Mouse (Mus musculus) layer of hippocampus, postnatal 10 days (tissue): Measurements from ENCODE around the gene Diras2. TPM values are rescaled to one million over a fixed set of nuclear protein-coding genes. Genes with fewer than 3 reads are reported as not detected.
"Not testable (repeated sequence)": the region's sequence is repeated elsewhere in the genome, so short reads cannot be mapped to it uniquely, and the experiment has no call there.

Experiments used
- DNase-seq, 2 experiments: peaks; one replicate each; pipeline ENCODE4 v3.0.0; 2021; ENCODE audit warnings: low spot score in 2 of 2
- total RNA-seq, 2 experiments: library from RNA; stranded (reverse); gene quantifications; 2 replicates each; pipeline ENCODE4 v1.2.3; 2021

Gene Diras2
- total RNA-seq, 2 experiments from 2014 or later = 151 to 162 TPM

GRCm38 (mm10) chr13:52519425-52519824 is 11.7 kb downstream of the Diras2 start:
- no peak for DNase-seq

DNA sequence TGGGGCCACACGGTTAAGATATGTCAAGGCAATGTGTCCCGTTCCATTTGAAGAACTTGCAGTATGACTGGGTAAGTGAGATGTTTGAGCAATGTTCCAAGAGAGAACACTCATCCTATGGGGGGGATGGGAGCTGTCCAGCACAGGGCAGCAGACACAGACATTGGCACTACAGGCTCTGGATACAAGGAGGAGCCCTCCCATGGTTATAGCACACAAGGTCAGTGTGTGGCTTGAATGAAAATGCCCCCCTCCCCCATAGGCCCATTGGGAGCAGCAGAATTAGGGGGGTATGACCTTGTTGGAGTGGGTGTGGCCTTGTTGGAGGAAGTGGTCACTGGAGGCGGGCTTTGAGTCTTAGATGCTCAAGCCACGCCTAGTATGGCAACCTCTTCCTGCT is 12.7 kb downstream of the Diras2 start:
- DNase-seq = no peak

GRCm38 (mm10) chr13:52517021-52517420 is 14.1 kb downstream of the Diras2 start:
- no peak for DNase-seq

- DNase-seq = no peak
These were observed 14.5 kb downstream of the Diras2 start for GRCm38 (mm10) chr13:52516561-52516960.

DNA sequence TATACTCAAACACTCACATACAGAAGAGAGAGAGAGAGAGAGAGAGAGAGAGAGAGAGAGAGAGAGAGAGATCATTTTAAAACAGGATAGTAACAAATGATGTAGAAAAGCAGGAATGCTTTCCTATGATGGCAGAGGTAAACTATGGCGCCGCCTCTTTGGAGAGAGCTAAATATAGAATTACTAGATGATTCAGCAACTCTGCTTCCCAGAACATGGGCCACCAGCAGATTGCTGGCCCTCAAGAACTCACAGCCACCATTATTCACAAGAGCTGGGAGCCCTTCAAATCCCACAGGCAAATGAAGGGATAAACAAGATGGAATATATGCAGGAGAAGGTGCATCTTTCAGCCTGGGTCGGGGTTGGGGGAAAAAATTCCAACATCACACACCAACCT is 15.0 kb downstream of the Diras2 start:
- no peak for DNase-seq

DNA sequence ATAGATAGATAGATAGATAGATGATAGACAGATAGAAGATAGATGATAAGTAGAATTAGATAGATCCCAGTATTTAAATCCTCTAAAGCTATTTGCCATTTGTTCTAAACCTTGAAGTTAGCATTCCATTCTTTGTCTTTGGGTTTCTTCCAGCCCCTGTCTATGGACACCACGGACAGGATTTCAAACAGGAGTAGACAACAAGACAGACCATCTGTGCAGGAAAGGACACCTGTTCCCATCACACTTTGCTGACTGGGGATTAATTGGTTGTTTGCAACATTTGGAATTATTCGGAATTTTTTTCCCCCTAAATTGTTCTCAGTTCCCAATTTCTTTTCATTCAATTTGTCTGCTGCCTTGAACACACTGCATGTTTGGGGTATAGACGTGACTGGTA is 17.5 kb downstream of the Diras2 start:
- DNase-seq = no peak

DNA sequence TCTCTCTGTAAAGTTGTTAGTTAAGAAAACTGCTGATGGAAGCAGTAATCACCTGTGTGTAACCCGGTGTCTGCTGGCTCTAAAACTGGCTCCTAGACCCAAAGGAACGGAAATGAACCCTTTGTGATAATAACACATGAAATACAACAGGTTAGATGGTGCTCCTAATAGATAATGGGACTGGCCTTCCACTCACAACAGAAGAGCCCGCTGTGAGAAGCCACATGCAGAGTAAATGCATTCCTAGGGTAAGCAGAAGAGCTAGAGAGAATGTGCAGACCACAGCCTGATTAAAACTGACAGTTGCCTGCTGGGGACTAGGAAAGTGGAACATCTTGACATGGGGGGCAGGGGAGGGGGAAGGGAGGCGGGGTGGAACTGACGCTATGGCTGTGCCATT is 18.7 kb downstream of the Diras2 start:
- no peak for DNase-seq

DNA sequence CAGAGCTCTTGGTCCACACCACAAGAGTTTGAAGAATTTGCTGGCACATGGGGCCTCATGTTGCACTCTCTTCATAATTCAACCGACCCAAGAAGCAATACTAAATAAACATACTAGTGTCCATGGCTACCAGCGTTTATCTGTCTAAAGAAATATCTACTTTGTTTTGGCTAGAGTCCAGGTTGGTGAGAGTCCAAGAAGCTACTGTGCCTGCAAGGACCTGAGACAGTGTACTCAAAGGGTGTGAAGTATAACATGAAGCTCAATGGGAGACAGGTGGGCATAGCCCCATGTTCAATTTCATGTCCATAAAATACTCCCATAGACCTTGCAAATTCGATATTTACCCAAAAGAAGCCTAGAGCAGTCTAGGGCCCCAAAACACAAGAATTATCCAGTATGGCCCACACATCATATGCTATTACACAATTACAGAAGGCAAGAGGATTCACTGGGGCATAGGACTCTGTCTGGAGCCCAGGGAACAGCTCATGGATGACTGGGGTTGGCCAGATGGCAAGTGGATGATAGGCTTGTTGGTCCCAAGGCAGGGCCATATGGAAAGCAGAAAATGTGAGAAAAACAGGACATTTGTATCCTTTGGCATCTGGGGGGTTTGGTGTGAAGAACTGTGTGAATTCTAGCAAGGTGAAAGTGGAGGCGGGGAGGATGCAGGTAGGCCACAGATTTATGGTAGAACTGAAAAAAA is 20.8 kb downstream of the Diras2 start:
- DNase-seq = no peak

- no peak for DNase-seq
These were observed 23.4 kb downstream of the Diras2 start for GRCm38 (mm10) chr13:52507460-52508293.

DNA sequence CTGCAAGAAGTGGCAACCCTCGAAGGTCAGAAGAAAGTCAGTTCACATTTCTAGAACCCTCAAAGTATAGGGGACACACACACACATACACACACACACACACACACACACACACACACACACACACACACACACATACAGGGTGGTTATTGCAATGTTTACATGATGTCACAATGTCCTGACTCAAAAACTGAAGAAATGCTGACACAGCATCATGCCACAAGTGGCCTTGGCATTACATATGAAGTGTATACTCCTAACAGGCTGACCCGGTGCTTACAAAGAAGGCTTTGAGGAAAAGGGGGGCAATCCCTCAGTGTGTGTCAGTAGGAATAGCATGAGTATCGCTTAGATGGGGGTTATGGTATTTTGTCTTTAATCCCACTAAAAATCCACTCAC is 24.3 kb downstream of the Diras2 start:
- not testable (repeated sequence) for DNase-seq

GRCm38 (mm10) chr13:52505683-52506285 is 25.3 kb downstream of the Diras2 start:
- not testable (repeated sequence) for DNase-seq

DNA sequence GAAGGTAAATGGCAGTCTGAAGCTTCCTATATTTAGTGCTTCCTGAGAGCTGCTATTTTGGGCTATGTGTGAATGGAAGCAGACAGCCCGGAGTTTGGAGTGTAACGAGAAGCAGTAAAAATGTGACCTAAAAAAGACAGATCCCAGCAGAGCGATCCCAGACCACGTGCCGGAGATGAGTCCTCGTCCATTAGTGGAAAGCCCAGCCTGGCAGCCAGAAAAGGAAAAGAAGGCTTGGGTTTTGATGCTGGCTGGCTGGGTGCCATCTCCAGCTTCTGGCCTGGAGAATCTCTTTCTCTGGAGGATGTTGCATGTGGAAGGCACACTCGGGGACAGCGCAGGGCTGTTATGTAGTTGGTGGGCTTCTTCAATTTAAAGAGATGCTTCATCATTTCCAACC is 29.4 kb downstream of the Diras2 start:
- DNase-seq = peak; percentile 61 to 73

DNA sequence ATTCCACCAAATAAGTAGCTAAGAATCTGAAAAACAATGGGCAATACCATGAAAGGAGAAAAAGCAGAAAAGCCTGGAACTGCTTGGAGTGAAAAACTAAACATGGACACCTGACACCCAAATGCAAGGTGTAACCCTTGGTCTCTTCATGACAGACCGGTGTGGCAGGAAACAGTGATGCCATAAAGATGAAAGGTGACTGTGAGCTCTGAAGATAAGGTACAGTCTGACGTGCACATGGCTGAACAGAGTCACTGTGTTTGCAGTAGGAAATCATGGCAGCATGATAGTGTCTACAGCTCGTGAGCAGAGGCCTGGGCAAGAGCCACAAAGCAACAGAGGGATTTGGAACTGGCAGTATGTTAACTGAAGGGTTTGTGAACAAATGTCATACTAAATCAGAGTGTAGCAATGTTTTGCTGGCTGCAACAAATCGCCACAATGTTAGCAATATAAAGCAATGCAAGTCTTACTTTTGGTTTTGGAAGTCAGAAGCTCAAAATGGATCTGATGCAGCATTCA is 34.0 kb downstream of the Diras2 start:
- DNase-seq = no peak

DNA sequence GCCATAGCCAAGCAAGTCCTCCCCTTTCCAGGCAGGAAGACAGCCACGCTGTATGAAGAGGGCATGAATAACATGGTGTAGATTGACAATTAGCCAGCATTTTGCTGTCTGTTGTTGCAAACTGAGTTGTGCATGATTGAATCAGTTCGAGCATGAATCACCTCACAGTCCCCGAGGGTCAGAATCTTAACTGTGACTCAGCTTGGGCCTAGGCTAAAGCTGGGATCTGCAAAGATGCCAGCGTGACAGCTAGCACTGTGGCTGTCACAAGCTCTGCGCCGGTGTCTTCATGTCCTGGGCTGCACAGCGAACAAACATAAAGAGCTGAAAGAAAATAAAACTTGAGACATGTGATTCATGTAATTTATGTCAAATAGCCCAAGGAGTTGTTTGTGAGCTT is 42.3 kb downstream of the Diras2 start:
- no peak for DNase-seq

DNA sequence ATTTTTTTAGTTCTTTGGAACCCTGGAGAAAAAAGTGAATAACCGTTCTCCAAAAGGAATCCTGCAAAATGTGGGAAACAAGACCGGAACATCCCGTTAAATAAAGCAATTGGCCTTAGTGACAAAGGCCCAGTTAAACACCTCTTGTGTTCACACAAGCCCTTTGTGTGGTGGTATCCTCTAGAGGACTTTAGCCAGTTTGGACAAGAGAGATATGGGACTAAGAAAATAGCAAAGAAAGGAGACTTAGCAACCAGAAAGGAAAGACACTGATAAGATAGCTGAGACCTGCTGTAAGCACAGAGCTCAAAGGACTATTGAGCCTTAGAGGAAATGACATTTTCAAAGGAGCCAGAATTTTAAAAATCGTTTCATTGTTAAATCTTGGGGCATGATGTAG is 47.0 kb downstream of the Diras2 start:
- DNase-seq = no peak

GRCm38 (mm10) chr13:52481786-52482185 is 49.3 kb downstream of the Diras2 start:
- DNase-seq = no peak

DNA sequence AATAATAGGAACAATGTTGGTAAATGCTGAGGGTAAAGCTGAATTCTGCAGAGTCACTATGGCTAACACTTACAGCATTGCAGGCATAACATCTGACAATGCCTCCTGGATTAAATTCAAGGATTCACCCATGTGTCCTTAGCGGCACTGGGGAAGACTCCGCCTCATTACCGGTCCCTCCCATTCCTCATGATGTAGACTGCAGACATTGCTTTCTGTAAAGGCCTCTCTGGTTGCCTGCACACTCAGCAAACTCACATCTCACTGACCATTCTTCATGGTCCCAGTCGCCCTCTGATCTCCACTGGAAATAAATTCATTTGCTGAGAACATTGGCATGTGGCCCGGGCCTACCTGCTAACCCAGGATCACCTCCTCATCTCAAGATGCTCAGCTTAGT is 51.9 kb downstream of the Diras2 start:
- no peak for DNase-seq

GRCm38 (mm10) chr13:52476998-52477601 is 54.0 kb downstream of the Diras2 start:
- no peak for DNase-seq

- no peak for DNase-seq
These were observed 54.9 kb downstream of the Diras2 start for GRCm38 (mm10) chr13:52476222-52476621.

DNA sequence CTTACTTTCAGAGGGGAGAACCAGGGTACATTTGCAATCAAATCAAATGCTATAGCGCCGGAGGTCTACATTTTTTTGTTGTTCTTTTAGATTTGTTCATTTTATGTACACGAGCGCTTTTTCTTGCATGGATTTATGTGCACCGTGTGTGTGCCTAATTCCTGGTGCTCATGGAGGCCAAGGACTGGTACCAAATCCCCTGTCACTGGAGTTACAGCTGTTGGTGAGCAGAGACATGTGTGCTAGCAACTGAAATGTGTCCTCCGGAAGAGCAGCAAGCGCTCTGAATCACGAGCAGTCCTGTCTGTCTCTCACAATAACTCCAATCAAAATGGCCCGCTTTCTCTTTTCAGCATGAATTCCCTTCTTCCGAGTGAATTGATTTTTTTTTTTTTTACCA is 55.8 kb downstream of the Diras2 start:
- DNase-seq = no peak

GRCm38 (mm10) chr13:52474807-52475206 is 56.3 kb downstream of the Diras2 start:
- no peak for DNase-seq
